Mouse (Mus musculus) lung, embryonic 14.5 days (tissue): ENCODE data around the gene Dzip3. TPM values are rescaled to one million over a fixed set of nuclear protein-coding genes. Genes with fewer than 3 reads are reported as not detected.
A peak's percentile ranks its signal among the peaks of the same experiment; 100 is the strongest.

ENCODE experiments used
- ATAC-seq: fragments of 200-750 bp; cut with Nextera tagmentation; 2 replicates; pipeline ENCODE4 v1.8.0; 2017; ENCODE audit warnings: mild to moderate bottlenecking, moderate TSS enrichment, moderate library complexity; ENCODE audit not compliant: insufficient read depth
- DNase-seq: peaks from one replicate; pipeline ENCODE4 v3.0.0-alpha.2; 2015
- H3K27ac ChIP-seq: fragments of 300-500 bp; sonication (generic); 2 replicates; pipeline ENCODE4 v1.5.1; 2014; ENCODE audit warnings: low read depth, mild to moderate bottlenecking, moderate library complexity
- H3K27me3 ChIP-seq: fragments of 300-500 bp; sonication (generic); 2 replicates; pipeline ENCODE4 v1.6.1; 2014; ENCODE audit warnings: low read length, control low read depth; ENCODE audit not compliant: insufficient read depth
- H3K36me3 ChIP-seq: fragments of 300-500 bp; sonication (generic); 2 replicates; pipeline ENCODE4 v1.6.1; 2014; ENCODE audit warnings: control low read depth; ENCODE audit not compliant: insufficient read depth
- H3K4me1 ChIP-seq: fragments of 300-500 bp; sonication (generic); 2 replicates; pipeline ENCODE4 v1.6.1; 2014; ENCODE audit warnings: antibody characterized with exemption, control low read depth; ENCODE audit not compliant: insufficient read depth
- H3K4me2 ChIP-seq: fragments of 300-500 bp; sonication (generic); 2 replicates; pipeline ENCODE4 v1.6.1; 2014; ENCODE audit warnings: mild to moderate bottlenecking
- H3K4me3 ChIP-seq: fragments of 300-500 bp; sonication (generic); 2 replicates; pipeline ENCODE4 v1.5.1; 2014; ENCODE audit warnings: low read depth, low read length
- H3K9ac ChIP-seq: fragments of 300-500 bp; sonication (generic); 2 replicates; pipeline ENCODE4 v1.6.1; 2014
- H3K9me3 ChIP-seq: fragments of 300-500 bp; sonication (generic); 2 replicates; pipeline ENCODE4 v1.6.1; 2016; ENCODE audit warnings: low read depth, low read length, control low read depth
- CTCF ChIP-seq: IDR thresholded peaks from 2 replicates; pipeline ENCODE4 v1.5.1; 2016; ENCODE audit warnings: antibody characterized with exemption, low read depth
- WGBS: fragments of 180-500 bp; shearing (Covaris S2); extraction: QIAGEN DNeasy Blood & Tissue Kit; methylation state at CpG from one replicate; pipeline ENCODE4 v1.1.7; 2014; 5-methylcytosine and 5-hydroxymethylcytosine counted together
- polyA plus RNA-seq: library from polyadenylated mRNA; unstranded; fragments of >200 nt; fragmentation: Nextera tagmentation; extraction: Ambion mirVana; gene quantifications from 2 replicates; pipeline ENCODE4 v1.2.1, GENCODE M21; 2014

Gene Dzip3
- polyA plus RNA-seq, 1 experiment from 2014 or later = 40.5 TPM

GRCm38 (mm10) chr16:48994343-48994693 lies 353 bp upstream of the Dzip3 start:
- Histone ChIP-seq H3K4me2 (peak overlapping the region; percentile 63), H3K4me3 (peak overlapping the region; percentile 91), H3K4me1 (0 out of 2 replicates have a peak, but pooled peaks cover 7% of the 10 kb centered on the region), H3K36me3 (peaks cover 13% of the 10 kb centered on the region), H3K27ac (peak overlapping the region; percentile 46; the same call in 1 of the 2 replicates), H3K27me3 (no peaks in the 10 kb centered on the region), H3K9ac (peak overlapping the region; percentile 99), H3K9me3 (no peaks in the 10 kb centered on the region)
- ATAC-seq (no peak; the same call in 1 of the 2 replicates), DNase-seq (no peak)
- under 1% methylated on average over 18 of the region's 18 CpGs for WGBS
- no peak for TF ChIP-seq CTCF

- H3K36me3 ChIP-seq = 0 out of 2 replicates have a peak, but pooled peaks cover 5% of the 10 kb centered on the region
- H3K9me3 ChIP-seq = no peaks in the 10 kb centered on the region
- WGBS = under 1% methylated on average over 9 of the region's 9 CpGs
- peak overlapping the region; percentile 75 for H3K4me2 ChIP-seq
- TF ChIP-seq CTCF = no peak
- 0 out of 2 replicates have a peak, but pooled peaks cover 7% of the 10 kb centered on the region for H3K4me1 ChIP-seq
- peak overlapping the region; percentile 97 for H3K27ac ChIP-seq
- DNase-seq (no peak), ATAC-seq (no peak)
- peak overlapping the region; percentile 99 for H3K9ac ChIP-seq
- peak overlapping the region; percentile 91 for H3K4me3 ChIP-seq
- H3K27me3 ChIP-seq = no peaks in the 10 kb centered on the region
These were observed 770 bp downstream of the Dzip3 start for GRCm38 (mm10) chr16:48993231-48993558.

- Histone ChIP-seq H3K4me3 (peak overlapping the region; percentile 91), H3K9ac (peak overlapping the region; percentile 99), H3K4me2 (peak overlapping the region; percentile 75), H3K9me3 (no peaks in the 10 kb centered on the region), H3K27me3 (no peaks in the 10 kb centered on the region), H3K27ac (no peak overlapping the region), H3K4me1 (0 out of 2 replicates have a peak, but pooled peaks cover 7% of the 10 kb centered on the region), H3K36me3 (0 out of 2 replicates have a peak, but pooled peaks cover 4% of the 10 kb centered on the region)
- peak; percentile 28 for DNase-seq
- 21% methylated on average over 10 of the region's 10 CpGs for WGBS
- no peak for TF ChIP-seq CTCF
- ATAC-seq = no peak
These were observed 1.3 kb downstream of the Dzip3 start for GRCm38 (mm10) chr16:48992437-48993230.

GRCm38 (mm10) chr16:48989700-48990099 lies 4.3 kb downstream of the Dzip3 start:
- Histone ChIP-seq H3K36me3 (no peaks in the 10 kb centered on the region), H3K4me3 (no peak overlapping the region), H3K9ac (no peak overlapping the region), H3K9me3 (no peaks in the 10 kb centered on the region), H3K27me3 (no peaks in the 10 kb centered on the region), H3K4me2 (no peak overlapping the region), H3K4me1 (0 out of 2 replicates have a peak, but pooled peaks cover 3% of the 10 kb centered on the region), H3K27ac (no peak overlapping the region)
- no peak for TF ChIP-seq CTCF
- no peak for ATAC-seq
- no peak for DNase-seq

GRCm38 (mm10) chr16:48985034-48985627 lies 8.8 kb downstream of the Dzip3 start:
- Histone ChIP-seq H3K27me3 (no peaks in the 10 kb centered on the region), H3K4me2 (no peak overlapping the region), H3K9me3 (no peaks in the 10 kb centered on the region), H3K4me1 (no peaks in the 10 kb centered on the region), H3K4me3 (no peak overlapping the region), H3K27ac (no peak overlapping the region), H3K36me3 (peaks cover 7% of the 10 kb centered on the region), H3K9ac (no peak overlapping the region)
- WGBS = 52% methylated on average over 5 of the region's 5 CpGs
- DNase-seq = no peak
- no peak for TF ChIP-seq CTCF
- ATAC-seq = no peak

GRCm38 (mm10) chr16:48979965-48980364 lies 14.0 kb downstream of the Dzip3 start:
- TF ChIP-seq CTCF = no peak
- no peaks in the 10 kb centered on the region for H3K4me1 ChIP-seq
- DNase-seq = no peak

GRCm38 (mm10) chr16:48973548-48973947 lies 20.4 kb downstream of the Dzip3 start:
- H3K9ac ChIP-seq = no peak overlapping the region
- H3K27me3 ChIP-seq = no peaks in the 10 kb centered on the region
- no peak for ATAC-seq
- H3K4me3 ChIP-seq = no peak overlapping the region
- H3K4me1 ChIP-seq = no peaks in the 10 kb centered on the region
- H3K36me3 ChIP-seq = peaks cover 32% of the 10 kb centered on the region
- peak; percentile 29 for TF ChIP-seq CTCF
- H3K27ac ChIP-seq = no peak overlapping the region
- H3K9me3 ChIP-seq = no peaks in the 10 kb centered on the region
- WGBS = 93% methylated on average over 1 of the region's 1 CpGs
- H3K4me2 ChIP-seq = no peak overlapping the region
- DNase-seq = peak; percentile 49

More at GRCm38 (mm10) chr16:48979965-48980364, 14.0 kb downstream of the Dzip3 start:
- no peak overlapping the region for H3K4me2 ChIP-seq
- no peak overlapping the region for H3K9ac ChIP-seq
- H3K27ac ChIP-seq = no peak overlapping the region
- H3K36me3 ChIP-seq = peaks cover 24% of the 10 kb centered on the region
- no peak for ATAC-seq
- no peaks in the 10 kb centered on the region for H3K27me3 ChIP-seq
- H3K9me3 ChIP-seq = no peaks in the 10 kb centered on the region
- H3K4me3 ChIP-seq = no peak overlapping the region
